Mouse (Mus musculus) neutrophil, adult 65 days (primary cell): ENCODE results near the gene 4930402H24Rik. TPM values are rescaled to one million over a fixed set of nuclear protein-coding genes. Genes with fewer than 3 reads are reported as not detected.

Experiments
- total RNA-seq: library from RNA; stranded (reverse); gene quantifications from 2 replicates; pipeline ENCODE4 v1.2.4, GENCODE M21; 2023

The 4930402H24Rik gene
- 19.1 and 29.0 TPM in 2 replicates for total RNA-seq

GRCm38 (mm10) chr2:130905751-130906583 lies at the start of gene 4930402H24Rik, which contains the start of gene Atrn:
TSS of gene 4930402H24Rik (minus strand) at chr2:130906406.
TSS of gene Atrn (plus strand) at chr2:130906495.

GRCm38 (mm10) chr2:130697153-130697810 lies 208.9 kb downstream of the 4930402H24Rik start, which contains the start of gene Slc4a11:
TSS of gene Slc4a11 (minus strand) at chr2:130697519.

GRCm38 (mm10) chr2:130667559-130667958 lies 238.6 kb downstream of the 4930402H24Rik start, which contains the start of gene Itpa:
TSS of gene Itpa (plus strand) at chr2:130667610.

GRCm38 (mm10) chr2:130664102-130664701 lies 242.0 kb downstream of the 4930402H24Rik start, which contains the start of gene Ddrgk1:
TSS of gene Ddrgk1 (minus strand) at chr2:130664659.

Other genes starting within 250 kb of the 4930402H24Rik start
- gene Ddrgk1, start 241.7 kb downstream of the 4930402H24Rik start, total RNA-seq = 24.2 and 32.6 TPM in 2 replicates
- gene Itpa, start 238.8 kb downstream of the 4930402H24Rik start, total RNA-seq = 10.2 and 10.3 TPM in 2 replicates
- gene Slc4a11, start 208.9 kb downstream of the 4930402H24Rik start, total RNA-seq = 0.16 TPM in 1 of 2 replicates, not detected in the other
- gene Atrn, start 89 bp upstream of the 4930402H24Rik start, total RNA-seq = 50.4 and 78.9 TPM in 2 replicates
- not detected in 2 replicates for gene Gfra4, start 136.7 kb upstream of the 4930402H24Rik start, total RNA-seq
- 0.57 and 0.85 TPM in 2 replicates for gene Adam33, start 157.4 kb upstream of the 4930402H24Rik start, total RNA-seq
- 0.57 and 2.0 TPM in 2 replicates for gene Siglec1, start 180.4 kb upstream of the 4930402H24Rik start, total RNA-seq
- 0.28 TPM in 1 of 2 replicates, not detected in the other for gene Hspa12b, start 220.9 kb upstream of the 4930402H24Rik start, total RNA-seq
- not detected in 2 replicates for gene Gm11037, start 227.1 kb upstream of the 4930402H24Rik start, total RNA-seq